Mouse (Mus musculus) kidney, embryonic 14.5 days (tissue): Measurements from ENCODE around the gene Gm49380. TPM values are rescaled to one million over a fixed set of nuclear protein-coding genes. Genes with fewer than 3 reads are reported as not detected.

Source experiments
- polyA plus RNA-seq: library from polyadenylated mRNA; unstranded; fragments of >200 nt; fragmentation: Nextera tagmentation; extraction: Ambion mirVana; gene quantifications from 2 replicates; pipeline ENCODE4 v1.2.1, GENCODE M21; 2014

Gene Gm49380
- polyA plus RNA-seq, 1 experiment from 2014 or later = 0.14 TPM

Other genes with a start within 250 kb of the Gm49380 start
- 14.3 and 19.9 TPM in 2 replicates for gene Thy1, start 70.1 kb downstream of the Gm49380 start, polyA plus RNA-seq
- 25.8 and 29.4 TPM in 2 replicates for gene Usp2, start 46.5 kb downstream of the Gm49380 start, polyA plus RNA-seq
- gene Mfrp, start 11.8 kb downstream of the Gm49380 start, polyA plus RNA-seq = 0.14 TPM in 1 of 2 replicates, not detected in the other
- gene C1qtnf5, start 6.3 kb downstream of the Gm49380 start, polyA plus RNA-seq = 4.6 and 5.4 TPM in 2 replicates
- gene Rnf26, start within 50 bp of the Gm49380 start, polyA plus RNA-seq = 51.1 and 78.4 TPM in 2 replicates
- gene Mcam, start 21.0 kb upstream of the Gm49380 start, polyA plus RNA-seq = 26.3 and 39.7 TPM in 2 replicates
- 14.8 and 27.9 TPM in 2 replicates for gene Cbl, start 120.5 kb upstream of the Gm49380 start, polyA plus RNA-seq
- not detected in 2 replicates for gene Ccdc153, start 127.2 kb upstream of the Gm49380 start, polyA plus RNA-seq
- 1.9 and 4.2 TPM in 2 replicates for gene Pdzd3, start 138.0 kb upstream of the Gm49380 start, polyA plus RNA-seq
- 3.2 and 5.6 TPM in 2 replicates for gene Nlrx1, start 155.1 kb upstream of the Gm49380 start, polyA plus RNA-seq
- gene Abcg4, start 175.1 kb upstream of the Gm49380 start, polyA plus RNA-seq = 1.5 and 2.7 TPM in 2 replicates
- 15.9 and 24.5 TPM in 2 replicates for gene Hinfp, start 192.2 kb upstream of the Gm49380 start, polyA plus RNA-seq
- gene C2cd2l, start 206.8 kb upstream of the Gm49380 start, polyA plus RNA-seq = 6.7 and 7.6 TPM in 2 replicates
- gene Dpagt1, start 212.5 kb upstream of the Gm49380 start, polyA plus RNA-seq = 49.6 and 51.9 TPM in 2 replicates
- 413 and 421 TPM in 2 replicates for gene H2afx, start 221.2 kb upstream of the Gm49380 start, polyA plus RNA-seq
- 123 and 136 TPM in 2 replicates for gene Hmbs, start 230.7 kb upstream of the Gm49380 start, polyA plus RNA-seq
- 18.0 and 28.1 TPM in 2 replicates for gene Vps11, start 248.2 kb upstream of the Gm49380 start, polyA plus RNA-seq